Mouse (Mus musculus): ENCODE data around the gene Gm3486. TPM values are rescaled to one million over a fixed set of nuclear protein-coding genes. Genes with fewer than 3 reads are reported as not detected.
"Not testable (repeated sequence)": the region's sequence is repeated elsewhere in the genome, so short reads cannot be mapped to it uniquely, and the experiment has no call there.

Gene Gm3486
- polyA plus RNA-seq (2016; fragmentation: Nextera tagmentation; extraction: Ambion mirVana) = not detected in 2 replicates

DNA sequence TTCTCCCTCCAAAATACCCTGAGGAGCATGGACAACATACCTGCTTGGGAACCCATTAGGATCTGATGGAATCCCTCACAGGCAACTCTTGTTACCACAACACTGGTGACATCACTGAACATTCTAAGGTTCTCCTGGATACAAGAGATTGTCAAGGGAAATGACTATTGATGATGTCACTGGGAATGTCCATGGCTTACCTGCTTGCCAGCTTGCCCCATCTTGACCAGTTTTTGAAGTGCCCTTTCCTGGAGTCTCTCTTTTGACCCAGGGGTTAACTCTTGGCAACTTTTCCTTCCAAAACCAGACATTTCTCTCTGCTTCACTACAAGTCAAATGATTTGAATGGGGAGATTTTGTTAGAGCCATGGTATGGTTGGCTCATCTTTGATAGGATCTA lies at the start of gene Gm3486:
Gene Gm3486 (minus strand): TSS at position 101 of the 400 bp plus-strand sequence.
- H3K4me3 ChIP-seq; DNase-seq (ENCODE audit: extremely low spot score, low spot score); H3K36me3 ChIP-seq (replicated peaks); H3K9me3 ChIP-seq; H3K27me3 ChIP-seq (ENCODE audit: poor library complexity, severe bottlenecking); H3K27ac ChIP-seq; H3K4me1 ChIP-seq: not testable (repeated sequence)

DNA sequence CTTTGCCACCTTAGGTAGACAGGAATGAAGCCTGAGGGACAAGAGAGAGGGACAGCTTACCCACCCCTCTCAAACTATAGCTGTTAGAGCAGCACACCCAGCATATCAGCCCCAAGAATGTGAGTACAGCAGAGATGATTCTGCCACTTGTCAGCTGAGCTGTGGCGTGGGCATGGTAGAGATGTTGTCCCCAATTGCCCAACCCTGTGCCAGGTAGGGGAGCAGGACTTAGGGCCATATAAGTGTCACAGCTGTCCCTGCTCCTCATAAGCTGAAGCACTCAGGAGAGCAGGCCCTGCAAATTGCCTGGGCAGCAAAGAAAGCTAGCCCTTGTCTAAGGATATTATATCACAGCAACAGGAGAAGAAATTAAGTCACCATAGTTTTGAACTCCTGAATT lies 35.4 kb upstream of the Gm3486 start:
- not testable (repeated sequence) for H3K36me3 ChIP-seq (replicated peaks); H3K9me3 ChIP-seq; H3K4me1 ChIP-seq; H3K27me3 ChIP-seq (ENCODE audit: poor library complexity, severe bottlenecking); DNase-seq (ENCODE audit: extremely low spot score, low spot score); H3K27ac ChIP-seq; H3K4me3 ChIP-seq
- WGBS = 87% methylated on average over 1 of the region's 1 CpGs

- not testable (repeated sequence) for H3K4me3 ChIP-seq; H3K27ac ChIP-seq; H3K27me3 ChIP-seq (ENCODE audit: poor library complexity, severe bottlenecking); H3K36me3 ChIP-seq (replicated peaks); H3K9me3 ChIP-seq; H3K4me1 ChIP-seq; DNase-seq (ENCODE audit: extremely low spot score, low spot score)
- 75% methylated on average over 5 of the region's 5 CpGs for WGBS
Measured at GRCm38 (mm10) chr14:41520683-41521082, 31.4 kb upstream of the Gm3486 start.

GRCm38 (mm10) chr14:41453418-41453817 lies 35.9 kb downstream of the Gm3486 start, which contains the start of gene Gm7954:
Gene Gm7954, minus strand, starts transcription at chr14:41453518.
- H3K36me3 ChIP-seq (replicated peaks); DNase-seq (ENCODE audit: extremely low spot score, low spot score); H3K27me3 ChIP-seq (ENCODE audit: poor library complexity, severe bottlenecking); H3K27ac ChIP-seq; H3K4me1 ChIP-seq; H3K9me3 ChIP-seq; H3K4me3 ChIP-seq: not testable (repeated sequence)
- no CpG with 5 or more reads among the region's 2 CpGs for WGBS

Other genes with a start within 250 kb of the Gm3486 start
- gene Gm2832, start 210.7 kb downstream of the Gm3486 start, polyA plus RNA-seq (2016; fragmentation: Nextera tagmentation; extraction: Ambion mirVana) = 0.17 TPM in 1 of 2 replicates, not detected in the other
- gene Gm5798, start 140.9 kb downstream of the Gm3486 start, polyA plus RNA-seq (2016; fragmentation: Nextera tagmentation; extraction: Ambion mirVana) = not detected in 2 replicates
- gene Gm7945, start 103.1 kb downstream of the Gm3486 start, polyA plus RNA-seq (2016; fragmentation: Nextera tagmentation; extraction: Ambion mirVana) = not detected in 2 replicates
- gene Gm6482, start 81.2 kb downstream of the Gm3486 start, polyA plus RNA-seq (2016; fragmentation: Nextera tagmentation; extraction: Ambion mirVana) = not detected in 2 replicates
- gene Gm7954, start 36.0 kb downstream of the Gm3486 start, polyA plus RNA-seq (2016; fragmentation: Nextera tagmentation; extraction: Ambion mirVana) = not detected in 2 replicates
- not detected in 2 replicates for gene Gm7970, start 66.1 kb upstream of the Gm3486 start, polyA plus RNA-seq (2016; fragmentation: Nextera tagmentation; extraction: Ambion mirVana)
- not detected in 2 replicates for gene 1700049E17Rik2, start 83.7 kb upstream of the Gm3486 start, polyA plus RNA-seq (2016; fragmentation: Nextera tagmentation; extraction: Ambion mirVana)
- gene Gm3072, start 135.1 kb upstream of the Gm3486 start, polyA plus RNA-seq (2016; fragmentation: Nextera tagmentation; extraction: Ambion mirVana) = not detected in 2 replicates
- gene Gm3676, start 157.0 kb upstream of the Gm3486 start, polyA plus RNA-seq (2016; fragmentation: Nextera tagmentation; extraction: Ambion mirVana) = not detected in 2 replicates
- gene Gm8068, start 212.4 kb upstream of the Gm3486 start, polyA plus RNA-seq (2016; fragmentation: Nextera tagmentation; extraction: Ambion mirVana) = not detected in 2 replicates

Measured in forebrain, embryonic 10.5 days (tissue).